Mouse (Mus musculus) C2C12 (cell line): ENCODE measurements around the gene Cdk5rap3. TPM values are rescaled to one million over a fixed set of nuclear protein-coding genes. Genes with fewer than 3 reads are reported as not detected.

ENCODE experiments used
- H3K27me3 ChIP-seq: one replicate; pipeline ENCODE4 v1.6.1; 2011; ENCODE audit not compliant: control insufficient read depth, insufficient read depth, insufficient read length
- H3K36me3 ChIP-seq: one replicate; pipeline ENCODE4 v1.6.1; 2011; ENCODE audit not compliant: control insufficient read depth, insufficient read depth
- H3K4me3 ChIP-seq: one replicate; pipeline ENCODE4 v1.5.1; 2011; ENCODE audit warnings: mild to moderate bottlenecking, control low read depth; ENCODE audit not compliant: poor library complexity, insufficient read depth, severe bottlenecking
- H3K79me2 ChIP-seq: one replicate; pipeline ENCODE4 v1.6.1; 2011; ENCODE audit not compliant: control insufficient read depth, insufficient read depth
- H3K79me3 ChIP-seq: one replicate; pipeline ENCODE4 v1.6.1; 2011; ENCODE audit warnings: low read depth, control low read depth
- H3ac ChIP-seq: one replicate; pipeline ENCODE3; 2011; ENCODE audit warnings: low read depth; ENCODE audit not compliant: control insufficient read depth, insufficient read length
- CEBPB ChIP-seq: IDR thresholded peaks from one replicate; pipeline ENCODE4 v1.6.1; 2011; ENCODE audit warnings: low read depth, mild to moderate bottlenecking, control low read depth, moderate library complexity
- CTCF ChIP-seq: IDR thresholded peaks from one replicate; pipeline ENCODE4 v1.5.1; 2011; ENCODE audit not compliant: control insufficient read depth, insufficient read depth, insufficient read length
- FOSL1 ChIP-seq: IDR thresholded peaks from one replicate; pipeline ENCODE4 v1.8.0; 2011; ENCODE audit warnings: mild to moderate bottlenecking, low read length; ENCODE audit not compliant: poor library complexity, insufficient read depth, severe bottlenecking
- MAX ChIP-seq: IDR thresholded peaks from one replicate; pipeline ENCODE4 v1.6.1; 2011; ENCODE audit warnings: mild to moderate bottlenecking, control low read depth
- MYOD1 ChIP-seq: IDR thresholded peaks from one replicate; pipeline ENCODE4 v1.6.1; 2011; ENCODE audit warnings: low read depth; ENCODE audit not compliant: control insufficient read depth, insufficient read length
- MYOG ChIP-seq: IDR thresholded peaks from one replicate; pipeline ENCODE4 v1.6.1; 2011; ENCODE audit not compliant: control insufficient read depth, insufficient read length; ENCODE audit errors: extremely low read depth
- USF1 ChIP-seq: IDR thresholded peaks from one replicate; pipeline ENCODE4 v1.6.1; 2011; ENCODE audit warnings: low read depth, mild to moderate bottlenecking, control low read depth, moderate library complexity
- polyA plus RNA-seq: library from polyadenylated mRNA; unstranded; fragments of >200 nt; fragmentation: generic; extraction: Trizol; gene quantifications from one replicate; pipeline ENCODE4 v1.2.1, GENCODE M21; 2012; ENCODE audit warnings: missing spikeins

Cdk5rap3 gene
- polyA plus RNA-seq, 1 experiment = 33.1 TPM

GRCm38 (mm10) chr11:96861878-96862289 lies 54.4 kb downstream of the Cdk5rap3 start:
- no peaks in the 10 kb centered on the region for H3K36me3 ChIP-seq
- H3K27me3 ChIP-seq = no peaks in the 10 kb centered on the region
- peak overlapping the region; percentile 38 for H3K4me3 ChIP-seq
- H3K79me2 ChIP-seq = no peaks in the 10 kb centered on the region
- no peaks in the 10 kb centered on the region for H3K79me3 ChIP-seq
- TF ChIP-seq MAX = no peak
- peak; percentile 94 for TF ChIP-seq CTCF
- H3ac ChIP-seq = peak overlapping the region; percentile 46

GRCm38 (mm10) chr11:96861446-96861845 lies 54.9 kb downstream of the Cdk5rap3 start:
- no peaks in the 10 kb centered on the region for H3K79me3 ChIP-seq
- H3K36me3 ChIP-seq = no peaks in the 10 kb centered on the region
- peak overlapping the region; percentile 38 for H3K4me3 ChIP-seq
- no peaks in the 10 kb centered on the region for H3K79me2 ChIP-seq
- H3K27me3 ChIP-seq = no peaks in the 10 kb centered on the region
- TF ChIP-seq MYOD1 = no peak
- TF ChIP-seq FOSL1 = no peak
- no peak for TF ChIP-seq CTCF
- TF ChIP-seq MAX = no peak
- no peak for TF ChIP-seq MYOG
- TF ChIP-seq USF1 = no peak
- peak overlapping the region; percentile 46 for H3ac ChIP-seq

- TF ChIP-seq USF1 (no peak), CTCF (peak; percentile 80), FOSL1 (no peak), MYOG (no peak)
- H3K79me2 ChIP-seq = no peaks in the 10 kb centered on the region
- H3ac ChIP-seq = no peak overlapping the region
- no peaks in the 10 kb centered on the region for H3K27me3 ChIP-seq
- no peaks in the 10 kb centered on the region for H3K79me3 ChIP-seq
- no peaks in the 10 kb centered on the region for H3K36me3 ChIP-seq
- H3K4me3 ChIP-seq = no peak overlapping the region
These were observed 55.7 kb downstream of the Cdk5rap3 start for GRCm38 (mm10) chr11:96860564-96860963.

- no peak overlapping the region for H3K4me3 ChIP-seq
- H3K79me2 ChIP-seq = no peaks in the 10 kb centered on the region
- TF ChIP-seq MYOG = no peak
- TF ChIP-seq USF1 = no peak
- no peak for TF ChIP-seq CEBPB
- TF ChIP-seq MAX = no peak
- TF ChIP-seq CTCF = no peak
- TF ChIP-seq MYOD1 = no peak
- no peak for TF ChIP-seq FOSL1
- H3K36me3 ChIP-seq = no peaks in the 10 kb centered on the region
- no peaks in the 10 kb centered on the region for H3K27me3 ChIP-seq
- H3ac ChIP-seq = no peak overlapping the region
- H3K79me3 ChIP-seq = no peaks in the 10 kb centered on the region
These were observed 56.7 kb downstream of the Cdk5rap3 start for GRCm38 (mm10) chr11:96859635-96860034.

GRCm38 (mm10) chr11:96857446-96857845 lies 58.9 kb downstream of the Cdk5rap3 start:
- TF ChIP-seq USF1 (no peak), MYOD1 (no peak), CEBPB (no peak), MYOG (no peak), MAX (no peak), CTCF (no peak), FOSL1 (no peak)
- H3K79me3 ChIP-seq = no peaks in the 10 kb centered on the region
- no peak overlapping the region for H3ac ChIP-seq
- no peaks in the 10 kb centered on the region for H3K27me3 ChIP-seq
- H3K36me3 ChIP-seq = no peaks in the 10 kb centered on the region
- H3K79me2 ChIP-seq = no peaks in the 10 kb centered on the region
- H3K4me3 ChIP-seq = no peak overlapping the region

Other genes with a start within 250 kb of the Cdk5rap3 start
- gene Snx11, start 138.9 kb downstream of the Cdk5rap3 start, polyA plus RNA-seq = 17.6 TPM
- 43.8 TPM for gene Cbx1, start 127.4 kb downstream of the Cdk5rap3 start, polyA plus RNA-seq
- 89.3 TPM for gene Nfe2l1, start 86.5 kb downstream of the Cdk5rap3 start, polyA plus RNA-seq
- gene Copz2, start 66.6 kb downstream of the Cdk5rap3 start, polyA plus RNA-seq = 29.0 TPM
- 0.01 TPM for gene Prr15l, start 11.6 kb upstream of the Cdk5rap3 start, polyA plus RNA-seq
- 8.5 TPM for gene Pnpo, start 27.5 kb upstream of the Cdk5rap3 start, polyA plus RNA-seq
- 13.9 TPM for gene Sp2, start 66.5 kb upstream of the Cdk5rap3 start, polyA plus RNA-seq
- gene Sp6, start 96.9 kb upstream of the Cdk5rap3 start, polyA plus RNA-seq = 5.5 TPM
- gene Scrn2, start 113.4 kb upstream of the Cdk5rap3 start, polyA plus RNA-seq = 21.1 TPM
- 1.0 TPM for gene Lrrc46, start 124.9 kb upstream of the Cdk5rap3 start, polyA plus RNA-seq
- 77.5 TPM for gene Mrpl10, start 125.1 kb upstream of the Cdk5rap3 start, polyA plus RNA-seq
- gene Osbpl7, start 134.1 kb upstream of the Cdk5rap3 start, polyA plus RNA-seq = 1.8 TPM
- not detected for gene Tbx21, start 198.8 kb upstream of the Cdk5rap3 start, polyA plus RNA-seq
- gene Tbkbp1, start 235.0 kb upstream of the Cdk5rap3 start, polyA plus RNA-seq = 0.46 TPM